Mouse (Mus musculus) G1E (cell line): ENCODE measurements around the gene Glb1.

Source experiments
- CTCF ChIP-seq: IDR thresholded peaks from 2 replicates; pipeline ENCODE4 v1.5.1; 2012; ENCODE audit warnings: low read depth, low read length, inconsistent platforms, mixed read lengths
- GATA1 ChIP-seq: IDR thresholded peaks from 2 replicates; pipeline ENCODE4 v1.6.1; 2012; ENCODE audit warnings: borderline replicate concordance, low read length, inconsistent platforms, mixed read lengths
- POLR2AphosphoS5 ChIP-seq: IDR thresholded peaks from 2 replicates; pipeline ENCODE4 v1.6.1; 2012; ENCODE audit warnings: low read depth, low read length, inconsistent platforms; ENCODE audit not compliant: insufficient replicate concordance
- TAL1 ChIP-seq: conservative IDR thresholded peaks from 2 replicates; pipeline ENCODE4 v1.6.1; 2012; ENCODE audit warnings: low read depth, low read length, inconsistent platforms, mixed read lengths

GRCm38 (mm10) chr9:114468217-114468616 lies 67.3 kb downstream of the Glb1 start:
- no peak for TF ChIP-seq CTCF
- no peak for TF ChIP-seq TAL1
- no peak for TF ChIP-seq GATA1
- TF ChIP-seq POLR2AphosphoS5, result no peak
